Mouse (Mus musculus) MEL (cell line): ENCODE results near the gene Frmd5.

Experiments used
- CTCF ChIP-seq, 3 experiments: IDR thresholded peaks in 2 of 3; conservative IDR thresholded peaks in 1 of 3; 2 replicates each; pipeline ENCODE4 v1.5.1; 2011 to 2012; ENCODE audit warnings: low read length in 3 of 3, low read depth in 2 of 3, mild to moderate bottlenecking in 2 of 3, improper control_type of control experiment in 1 of 3, inconsistent platforms in 1 of 3, mixed read lengths in 1 of 3, moderate library complexity in 1 of 3; ENCODE audit not compliant: control insufficient read depth in 1 of 3, insufficient read depth in 1 of 3, poor library complexity in 1 of 3, severe bottlenecking in 1 of 3
- EP300 ChIP-seq, 2 experiments: IDR thresholded peaks; 2 replicates each; pipeline ENCODE4 v1.6.1; 2011; ENCODE audit warnings: improper control_type of control experiment in 2 of 2, low read length in 2 of 2, low read depth in 1 of 2, mild to moderate bottlenecking in 1 of 2
- POLR2A ChIP-seq, 2 experiments: IDR thresholded peaks; 2 replicates each; pipeline ENCODE4 v1.6.1; 2011 to 2012; ENCODE audit warnings: low read length in 2 of 2, mild to moderate bottlenecking in 2 of 2, control low read depth in 1 of 2, improper control_type of control experiment in 1 of 2, low read depth in 1 of 2, moderate library complexity in 1 of 2; ENCODE audit not compliant: control insufficient read depth in 1 of 2, insufficient read depth in 1 of 2, poor library complexity in 1 of 2
- POLR2AphosphoS2 ChIP-seq: IDR thresholded peaks from 2 replicates; pipeline ENCODE4 v1.6.1; 2011; ENCODE audit warnings: low read length, improper control_type of control experiment
- SMC3 ChIP-seq: IDR thresholded peaks from 2 replicates; pipeline ENCODE4 v1.6.1; 2011; ENCODE audit warnings: low read depth, low read length, improper control_type of control experiment
- UBTF ChIP-seq: IDR thresholded peaks from 2 replicates; pipeline ENCODE4 v1.6.1; 2012; ENCODE audit warnings: low read depth, mild to moderate bottlenecking, inconsistent platforms, low read length, improper control_type of control experiment, moderate library complexity, borderline replicate concordance; ENCODE audit not compliant: insufficient read depth

- TF ChIP-seq EP300 (IDR thresholded peaks at IDR 0.05; ENCODE audit: low read depth in 1 of 2, low read length in 2 of 2), result no peak
- TF ChIP-seq POLR2AphosphoS2, result no peak
- TF ChIP-seq CTCF (IDR thresholded peaks at IDR 0.05 in 2 of 3, conservative IDR thresholded peaks at IDR 0.05 in 1 of 3; ENCODE audit: control insufficient read depth in 1 of 3, insufficient read depth in 1 of 3, low read depth in 2 of 3, low read length in 3 of 3, poor library complexity in 1 of 3, severe bottlenecking in 1 of 3), result no peak
- TF ChIP-seq UBTF, result no peak
- TF ChIP-seq SMC3, result no peak
- TF ChIP-seq POLR2A (IDR thresholded peaks at IDR 0.05; ENCODE audit: control insufficient read depth in 1 of 2, insufficient read depth in 1 of 2, low read depth in 1 of 2, low read length in 2 of 2, poor library complexity in 1 of 2), result no peak
These were observed 107.6 kb downstream of the Frmd5 start for GRCm38 (mm10) chr2:121699331-121699730.
